Mouse (Mus musculus): ENCODE results near the gene Zfp652. TPM values are rescaled to one million over a fixed set of nuclear protein-coding genes. Genes with fewer than 3 reads are reported as not detected.

Zfp652 gene
- total and polyA plus RNA-seq, 2 experiments from 2014 or later = 16.5 to 29.4 TPM

- no peak for DNase-seq
- Histone ChIP-seq H3K4me1 (ENCODE audit: insufficient read depth) (0 out of 2 replicates have a peak, but pooled peaks cover 14% of the 10 kb centered on the region), H3K27ac (ENCODE audit: low read depth, low read length) (no peak overlapping the region), H3K4me3 (ENCODE audit: low read depth, low read length) (no peak overlapping the region), H3K9ac (no peak overlapping the region), H3K27me3 (ENCODE audit: insufficient read depth, low read length) (peaks cover 78% of the 10 kb centered on the region), H3K9me3 (ENCODE audit: low read length) (no peaks in the 10 kb centered on the region), H3K36me3 (ENCODE audit: insufficient read depth) (no peaks in the 10 kb centered on the region), H3K4me2 (ENCODE audit: low read depth) (no peak overlapping the region)
- TF ChIP-seq CTCF (IDR thresholded peaks at IDR 0.05; ENCODE audit: low read depth) = no peak
- ATAC-seq = no peak
- 78% methylated on average over 11 of the region's 11 CpGs for WGBS
Measured at GRCm38 (mm10) chr11:95828181-95828964, 115.9 kb downstream of the Zfp652 start.

- Histone ChIP-seq H3K4me3 (ENCODE audit: low read depth, low read length) (no peak overlapping the region), H3K27ac (ENCODE audit: low read depth, low read length) (no peak overlapping the region), H3K4me1 (ENCODE audit: insufficient read depth) (peaks cover 14% of the 10 kb centered on the region; the same call in 1 of the 2 replicates), H3K27me3 (ENCODE audit: insufficient read depth, low read length) (peaks cover 87% of the 10 kb centered on the region), H3K4me2 (ENCODE audit: low read depth) (no peak overlapping the region), H3K36me3 (ENCODE audit: insufficient read depth) (no peaks in the 10 kb centered on the region), H3K9me3 (ENCODE audit: low read length) (no peaks in the 10 kb centered on the region), H3K9ac (no peak overlapping the region)
- WGBS = 22% methylated on average over 4 of the region's 4 CpGs
- ATAC-seq (no peak), DNase-seq (no peak)
- TF ChIP-seq CTCF (IDR thresholded peaks at IDR 0.05; ENCODE audit: low read depth) = no peak
Measured at GRCm38 (mm10) chr11:95829526-95830050, 117.1 kb downstream of the Zfp652 start.

- Histone ChIP-seq H3K9ac (no peak overlapping the region), H3K4me2 (ENCODE audit: low read depth) (peak overlapping the region; percentile 41), H3K4me3 (ENCODE audit: low read depth, low read length) (peak overlapping the region; percentile 24), H3K4me1 (ENCODE audit: insufficient read depth) (peaks cover 9% of the 10 kb centered on the region; the same call in 1 of the 2 replicates), H3K27me3 (ENCODE audit: insufficient read depth, low read length) (peaks cover 89% of the 10 kb centered on the region), H3K9me3 (ENCODE audit: low read length) (no peaks in the 10 kb centered on the region), H3K36me3 (ENCODE audit: insufficient read depth) (no peaks in the 10 kb centered on the region), H3K27ac (ENCODE audit: low read depth, low read length) (no peak overlapping the region)
- no peak for TF ChIP-seq CTCF (IDR thresholded peaks at IDR 0.05; ENCODE audit: low read depth)
- DNase-seq (no peak), ATAC-seq (no peak)
- WGBS = 3% methylated on average over 80 of the region's 80 CpGs
Measured at GRCm38 (mm10) chr11:95830411-95831275, 118.2 kb downstream of the Zfp652 start.

GRCm38 (mm10) chr11:95831276-95831619 lies 118.8 kb downstream of the Zfp652 start:
- H3K9ac ChIP-seq = no peak overlapping the region
- peak overlapping the region; percentile 24 for H3K4me3 ChIP-seq (ENCODE audit: low read depth, low read length)
- no peak for DNase-seq
- no peaks in the 10 kb centered on the region for H3K36me3 ChIP-seq (ENCODE audit: insufficient read depth)
- no peak for ATAC-seq
- WGBS = 6% methylated on average over 10 of the region's 10 CpGs
- no peaks in the 10 kb centered on the region for H3K9me3 ChIP-seq (ENCODE audit: low read length)
- TF ChIP-seq CTCF (IDR thresholded peaks at IDR 0.05; ENCODE audit: low read depth) = no peak
- H3K27me3 ChIP-seq (ENCODE audit: insufficient read depth, low read length) = peaks cover 89% of the 10 kb centered on the region
- no peak overlapping the region for H3K27ac ChIP-seq (ENCODE audit: low read depth, low read length)
- peak overlapping the region; percentile 41 for H3K4me2 ChIP-seq (ENCODE audit: low read depth)
- H3K4me1 ChIP-seq (ENCODE audit: insufficient read depth) = peaks cover 9% of the 10 kb centered on the region; the same call in 1 of the 2 replicates

GRCm38 (mm10) chr11:95831641-95832040 lies 119.2 kb downstream of the Zfp652 start:
- no peak overlapping the region for H3K9ac ChIP-seq
- no peak for ATAC-seq

DNA sequence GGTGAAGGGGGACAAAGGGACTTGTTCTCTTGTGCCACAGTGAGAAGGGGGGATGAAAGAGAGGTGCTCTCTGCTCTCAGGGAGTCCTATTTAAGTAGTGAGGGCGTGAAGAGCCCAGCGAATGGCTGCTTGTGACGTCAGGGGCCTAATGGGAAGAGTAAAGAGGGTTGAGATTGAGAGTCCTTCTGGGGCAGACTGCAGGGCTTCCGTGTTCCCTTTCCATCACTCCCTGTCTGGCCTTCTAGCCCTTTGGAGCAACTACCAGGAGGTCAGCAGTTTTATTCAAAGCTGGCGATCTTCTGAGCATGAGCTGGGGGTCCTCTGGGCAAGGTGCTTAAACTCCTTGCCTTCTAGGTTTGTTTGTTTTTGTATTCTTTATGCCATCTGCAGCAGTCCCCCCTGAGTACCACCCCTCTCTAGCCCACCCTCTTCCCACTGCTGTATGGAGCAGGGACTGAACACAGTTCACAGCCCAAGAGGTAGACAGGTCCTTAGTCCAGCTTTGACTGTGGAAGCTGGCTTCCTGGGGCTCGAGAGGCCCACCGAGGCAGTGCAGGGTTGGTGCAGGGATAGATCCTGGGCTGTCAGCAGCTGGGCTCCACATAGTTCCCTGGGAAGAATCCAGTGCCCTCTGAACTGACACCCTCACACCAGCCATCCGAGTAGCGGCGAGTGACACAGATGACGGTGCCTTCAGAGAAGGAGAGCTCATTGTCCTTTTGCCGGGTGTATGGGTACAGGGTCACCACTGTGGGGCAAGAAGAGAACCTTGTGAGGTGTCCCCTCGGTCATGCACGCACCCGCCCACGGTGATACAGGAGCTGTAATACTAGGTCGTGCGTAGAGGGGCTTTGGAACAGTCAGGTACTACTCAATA lies 119.9 kb downstream of the Zfp652 start:
- Histone ChIP-seq H3K4me3 (ENCODE audit: low read depth, low read length) (no peak overlapping the region), H3K4me1 (ENCODE audit: insufficient read depth) (peaks cover 9% of the 10 kb centered on the region; the same call in 1 of the 2 replicates), H3K4me2 (ENCODE audit: low read depth) (no peak overlapping the region), H3K27ac (ENCODE audit: low read depth, low read length) (no peak overlapping the region), H3K9ac (no peak overlapping the region), H3K27me3 (ENCODE audit: insufficient read depth, low read length) (peaks cover 80% of the 10 kb centered on the region), H3K36me3 (ENCODE audit: insufficient read depth) (no peaks in the 10 kb centered on the region), H3K9me3 (ENCODE audit: low read length) (no peaks in the 10 kb centered on the region)
- no peak for TF ChIP-seq CTCF (IDR thresholded peaks at IDR 0.05; ENCODE audit: low read depth)
- no peak for DNase-seq
- no peak for ATAC-seq
- WGBS = 41% methylated on average over 18 of the region's 18 CpGs

More at GRCm38 (mm10) chr11:95831641-95832040, 119.2 kb downstream of the Zfp652 start:
- no peak for DNase-seq
- Histone ChIP-seq H3K27ac (ENCODE audit: low read depth, low read length) (no peak overlapping the region), H3K9me3 (ENCODE audit: low read length) (no peaks in the 10 kb centered on the region), H3K27me3 (ENCODE audit: insufficient read depth, low read length) (peaks cover 86% of the 10 kb centered on the region), H3K36me3 (ENCODE audit: insufficient read depth) (no peaks in the 10 kb centered on the region), H3K4me1 (ENCODE audit: insufficient read depth) (peaks cover 9% of the 10 kb centered on the region; the same call in 1 of the 2 replicates), H3K4me3 (ENCODE audit: low read depth, low read length) (no peak overlapping the region), H3K4me2 (ENCODE audit: low read depth) (0 out of 2 replicates have a peak overlapping the region, but pooled peaks have one; percentile 41)
- TF ChIP-seq CTCF (IDR thresholded peaks at IDR 0.05; ENCODE audit: low read depth) = peak; percentile 6; the same call in 1 of the 2 replicates
- WGBS = 3% methylated on average over 15 of the region's 15 CpGs

All from forebrain, postnatal 0 days (tissue).